Mouse (Mus musculus) stomach, embryonic 14.5 days (tissue): Measurements from ENCODE around the gene C2cd4b. TPM values are rescaled to one million over a fixed set of nuclear protein-coding genes. Genes with fewer than 3 reads are reported as not detected.

Source experiments
- ATAC-seq: fragments of 200-750 bp; cut with Nextera tagmentation; 2 replicates; pipeline ENCODE4 v1.8.0; 2017; ENCODE audit warnings: low read depth, moderate TSS enrichment; ENCODE audit not compliant: insufficient number of reproducible peaks, insufficient read depth, low FRiP score
- H3K27ac ChIP-seq: fragments of 300-500 bp; sonication (generic); 2 replicates; pipeline ENCODE4 v1.5.1; 2014; ENCODE audit warnings: mild to moderate bottlenecking, low read length, moderate library complexity, mixed read lengths
- H3K27me3 ChIP-seq: fragments of 300-500 bp; sonication (generic); 2 replicates; pipeline ENCODE4 v1.6.1; 2014; ENCODE audit warnings: low read length, control low read depth, mixed read lengths; ENCODE audit not compliant: control insufficient read depth, insufficient read depth
- H3K36me3 ChIP-seq: fragments of 300-500 bp; sonication (generic); 2 replicates; pipeline ENCODE4 v1.6.1; 2014; ENCODE audit warnings: mild to moderate bottlenecking, control low read depth, low read length, moderate library complexity, mixed read lengths; ENCODE audit not compliant: control insufficient read depth, insufficient read depth
- H3K4me1 ChIP-seq: fragments of 300-500 bp; sonication (generic); 2 replicates; pipeline ENCODE4 v1.6.1; 2014; ENCODE audit warnings: low read length, control low read depth, mixed read lengths; ENCODE audit not compliant: control insufficient read depth, insufficient read depth
- H3K4me2 ChIP-seq: fragments of 300-500 bp; sonication (generic); replicated peaks from 2 replicates; pipeline ENCODE4 v1.6.1; 2014; ENCODE audit warnings: low read depth, low read length, control low read depth
- H3K4me3 ChIP-seq: fragments of 300-500 bp; sonication (generic); 2 replicates; pipeline ENCODE4 v1.5.1; 2014; ENCODE audit warnings: low read depth, low read length, control low read depth
- H3K9ac ChIP-seq: fragments of 300-500 bp; sonication (generic); replicated peaks from 2 replicates; pipeline ENCODE4 v1.6.1; 2014; ENCODE audit warnings: low read depth, mild to moderate bottlenecking, control low read depth, low read length, moderate library complexity, mixed read lengths
- H3K9me3 ChIP-seq: fragments of 300-500 bp; sonication (generic); 2 replicates; pipeline ENCODE4 v1.6.1; 2016; ENCODE audit warnings: low read depth, low read length, control low read depth; ENCODE audit not compliant: control insufficient read depth
- WGBS: fragments of 180-500 bp; shearing (Covaris S2); extraction: QIAGEN DNeasy Blood & Tissue Kit; methylation state at CpG from one replicate; pipeline ENCODE4 v1.1.7; 2014; 5-methylcytosine and 5-hydroxymethylcytosine counted together
- polyA plus RNA-seq: library from polyadenylated mRNA; unstranded; fragments of >200 nt; fragmentation: Nextera tagmentation; extraction: Ambion mirVana; gene quantifications from 2 replicates; pipeline ENCODE4 v1.2.1, GENCODE M21; 2014

C2cd4b gene
- polyA plus RNA-seq, 1 experiment from 2014 or later, result 0.42 TPM

GRCm38 (mm10) chr9:67783464-67783863, 24.2 kb downstream of the C2cd4b start:
- Histone ChIP-seq H3K4me1 (no peaks in the 10 kb centered on the region), H3K36me3 (no peaks in the 10 kb centered on the region), H3K27me3 (no peaks in the 10 kb centered on the region), H3K27ac (no peak overlapping the region), H3K9me3 (no peaks in the 10 kb centered on the region), H3K4me3 (no peak overlapping the region), H3K4me2 (no peak overlapping the region), H3K9ac (no peak overlapping the region)
- WGBS, result 85% methylated on average over 3 of the region's 3 CpGs
- no peak for ATAC-seq

GRCm38 (mm10) chr9:67783925-67784324, 24.7 kb downstream of the C2cd4b start:
- Histone ChIP-seq H3K9ac (no peak overlapping the region), H3K27ac (no peak overlapping the region), H3K4me2 (no peak overlapping the region), H3K36me3 (no peaks in the 10 kb centered on the region), H3K4me1 (no peaks in the 10 kb centered on the region), H3K27me3 (no peaks in the 10 kb centered on the region), H3K4me3 (no peak overlapping the region), H3K9me3 (no peaks in the 10 kb centered on the region)
- ATAC-seq, result no peak

GRCm38 (mm10) chr9:67786311-67786710, 27.1 kb downstream of the C2cd4b start:
- no peak overlapping the region for H3K9ac ChIP-seq
- H3K9me3 ChIP-seq, result no peaks in the 10 kb centered on the region
- H3K4me3 ChIP-seq, result no peak overlapping the region
- H3K4me2 ChIP-seq, result no peak overlapping the region
- ATAC-seq, result no peak
- H3K27ac ChIP-seq, result no peak overlapping the region
- H3K4me1 ChIP-seq, result no peaks in the 10 kb centered on the region
- WGBS, result 84% methylated on average over 7 of the region's 7 CpGs
- H3K27me3 ChIP-seq, result no peaks in the 10 kb centered on the region
- no peaks in the 10 kb centered on the region for H3K36me3 ChIP-seq

GRCm38 (mm10) chr9:67787671-67788070, 28.4 kb downstream of the C2cd4b start:
- 49% methylated on average over 6 of the region's 6 CpGs for WGBS

GRCm38 (mm10) chr9:67792405-67792804, 33.2 kb downstream of the C2cd4b start:
- no peak for ATAC-seq
- H3K36me3 ChIP-seq, result no peaks in the 10 kb centered on the region
- no peak overlapping the region for H3K4me2 ChIP-seq
- H3K9me3 ChIP-seq, result no peaks in the 10 kb centered on the region
- no peak overlapping the region for H3K27ac ChIP-seq
- H3K4me3 ChIP-seq, result no peak overlapping the region
- 63% methylated on average over 5 of the region's 5 CpGs for WGBS
- 0 out of 2 replicates have a peak, but pooled peaks cover 3% of the 10 kb centered on the region for H3K4me1 ChIP-seq
- H3K9ac ChIP-seq, result no peak overlapping the region
- no peaks in the 10 kb centered on the region for H3K27me3 ChIP-seq

More at GRCm38 (mm10) chr9:67787671-67788070, 28.4 kb downstream of the C2cd4b start:
- Histone ChIP-seq H3K36me3 (no peaks in the 10 kb centered on the region), H3K27me3 (no peaks in the 10 kb centered on the region), H3K9ac (no peak overlapping the region), H3K4me2 (no peak overlapping the region), H3K4me3 (no peak overlapping the region), H3K4me1 (no peaks in the 10 kb centered on the region), H3K9me3 (no peaks in the 10 kb centered on the region), H3K27ac (no peak overlapping the region)
- no peak for ATAC-seq

GRCm38 (mm10) chr9:67793501-67793900, 34.3 kb downstream of the C2cd4b start:
- no peak overlapping the region for H3K4me3 ChIP-seq
- no peaks in the 10 kb centered on the region for H3K27me3 ChIP-seq
- no peak overlapping the region for H3K9ac ChIP-seq
- no peaks in the 10 kb centered on the region for H3K36me3 ChIP-seq
- no peak overlapping the region for H3K27ac ChIP-seq
- H3K9me3 ChIP-seq, result no peaks in the 10 kb centered on the region
- H3K4me1 ChIP-seq, result 0 out of 2 replicates have a peak, but pooled peaks cover 3% of the 10 kb centered on the region
- no peak overlapping the region for H3K4me2 ChIP-seq
- no peak for ATAC-seq
- 73% methylated on average over 6 of the region's 6 CpGs for WGBS

GRCm38 (mm10) chr9:67794216-67794615, 35.0 kb downstream of the C2cd4b start:
- Histone ChIP-seq H3K4me2 (no peak overlapping the region), H3K9ac (no peak overlapping the region), H3K4me1 (0 out of 2 replicates have a peak, but pooled peaks cover 3% of the 10 kb centered on the region), H3K27ac (no peak overlapping the region), H3K27me3 (no peaks in the 10 kb centered on the region), H3K4me3 (no peak overlapping the region), H3K36me3 (no peaks in the 10 kb centered on the region), H3K9me3 (no peaks in the 10 kb centered on the region)
- no peak for ATAC-seq
- 64% methylated on average over 1 of the region's 1 CpGs for WGBS

- 83% methylated on average over 4 of the region's 4 CpGs for WGBS
- Histone ChIP-seq H3K36me3 (no peaks in the 10 kb centered on the region), H3K4me1 (0 out of 2 replicates have a peak, but pooled peaks cover 3% of the 10 kb centered on the region), H3K4me3 (no peak overlapping the region), H3K4me2 (no peak overlapping the region), H3K27me3 (no peaks in the 10 kb centered on the region), H3K27ac (no peak overlapping the region), H3K9me3 (no peaks in the 10 kb centered on the region), H3K9ac (no peak overlapping the region)
- ATAC-seq, result no peak
Measured at GRCm38 (mm10) chr9:67794668-67795067, 35.4 kb downstream of the C2cd4b start.

- no peak overlapping the region for H3K9ac ChIP-seq
- H3K27me3 ChIP-seq, result no peaks in the 10 kb centered on the region
- ATAC-seq, result peak; percentile 42; the same call in 1 of the 2 replicates
- H3K27ac ChIP-seq, result no peak overlapping the region
- no peak overlapping the region for H3K4me2 ChIP-seq
- 61% methylated on average over 14 of the region's 14 CpGs for WGBS
- no peaks in the 10 kb centered on the region for H3K36me3 ChIP-seq
- 0 out of 2 replicates have a peak, but pooled peaks cover 3% of the 10 kb centered on the region for H3K4me1 ChIP-seq
- no peaks in the 10 kb centered on the region for H3K9me3 ChIP-seq
- H3K4me3 ChIP-seq, result no peak overlapping the region
Measured at GRCm38 (mm10) chr9:67795205-67795675, 36.0 kb downstream of the C2cd4b start.
